Mouse (Mus musculus): Measurements from ENCODE around the gene Rfx2. TPM values are rescaled to one million over a fixed set of nuclear protein-coding genes. Genes with fewer than 3 reads are reported as not detected.
A peak's percentile ranks its signal among the peaks of the same experiment; 100 is the strongest.

Rfx2 gene
- polyA plus RNA-seq, 1 experiment from 2014 or later, result 5.0 TPM

GRCm38 (mm10) chr17:56805784-56806183 lies 25.0 kb downstream of the Rfx2 start:
- no peaks in the 10 kb centered on the region for H3K9me3 ChIP-seq (ENCODE audit: control insufficient read depth, low read length)
- WGBS, result 75% methylated on average over 1 of the region's 1 CpGs
- H3K4me1 ChIP-seq (ENCODE audit: control insufficient read depth in 2 of 2, insufficient read depth in 2 of 2, low read length in 2 of 2), result peaks cover 14 to 18% of the 10 kb centered on the region in 2 experiments
- ATAC-seq (ENCODE audit: insufficient number of reproducible peaks, insufficient read depth, low FRiP score, low read depth), result no peak
- no peak overlapping the region for H3K27ac ChIP-seq (replicated peaks in 1 of 2; ENCODE audit: control insufficient read depth in 1 of 2, insufficient read depth in 1 of 2, low read depth in 2 of 2, low read length in 2 of 2)
- no peak overlapping the region for H3K4me2 ChIP-seq (ENCODE audit: low read length)
- no peak overlapping the region for H3K9ac ChIP-seq (ENCODE audit: low read length)
- H3K36me3 ChIP-seq (ENCODE audit: control insufficient read depth, insufficient read depth, low read length), result peaks cover 10% of the 10 kb centered on the region; the same call in 1 of the 2 replicates
- no peak overlapping the region for H3K4me3 ChIP-seq (ENCODE audit: control insufficient read depth in 1 of 2, insufficient read depth in 1 of 2, low read depth in 1 of 2, low read length in 2 of 2)
- H3K27me3 ChIP-seq (ENCODE audit: control insufficient read depth, insufficient read depth, low read length), result no peaks in the 10 kb centered on the region

DNA sequence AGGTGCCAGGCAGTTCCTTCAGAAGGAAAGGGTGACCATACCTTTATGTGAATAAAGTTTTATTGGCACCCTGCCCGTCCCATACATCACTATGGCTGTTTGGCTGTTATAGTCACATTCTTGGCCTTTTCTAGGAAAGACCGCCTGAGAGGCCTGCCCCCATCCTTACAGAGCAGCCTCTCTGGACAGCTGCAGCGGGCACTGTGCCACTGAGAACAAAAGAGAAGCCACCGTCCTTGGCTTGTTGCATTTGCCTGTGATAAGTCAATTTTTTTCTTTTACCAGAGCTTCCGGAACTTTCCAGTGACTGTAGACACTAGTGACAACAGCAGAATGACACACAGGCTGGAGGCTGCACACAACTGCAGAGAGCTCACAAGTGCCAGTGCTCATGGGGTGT lies 25.9 kb downstream of the Rfx2 start:
- Histone ChIP-seq H3K36me3 (ENCODE audit: control insufficient read depth, insufficient read depth, low read length) (peaks cover 10% of the 10 kb centered on the region; the same call in 1 of the 2 replicates), H3K9me3 (ENCODE audit: control insufficient read depth, low read length) (no peaks in the 10 kb centered on the region), H3K9ac (ENCODE audit: low read length) (0 out of 2 replicates have a peak overlapping the region, but pooled peaks have one; percentile 8), H3K27me3 (ENCODE audit: control insufficient read depth, insufficient read depth, low read length) (no peaks in the 10 kb centered on the region), H3K4me2 (ENCODE audit: low read length) (no peak overlapping the region), H3K4me1 (ENCODE audit: control insufficient read depth in 2 of 2, insufficient read depth in 2 of 2, low read length in 2 of 2) (peaks cover 6 to 10% of the 10 kb centered on the region in 2 experiments), H3K27ac (replicated peaks in 1 of 2; ENCODE audit: control insufficient read depth in 1 of 2, insufficient read depth in 1 of 2, low read depth in 2 of 2, low read length in 2 of 2) (no peak overlapping the region), H3K4me3 (ENCODE audit: control insufficient read depth in 1 of 2, insufficient read depth in 1 of 2, low read depth in 1 of 2, low read length in 2 of 2) (no peak overlapping the region)
- no peak for ATAC-seq (ENCODE audit: insufficient number of reproducible peaks, insufficient read depth, low FRiP score, low read depth)
- 75% methylated on average over 5 of the region's 5 CpGs for WGBS

- 76% methylated on average over 8 of the region's 8 CpGs for WGBS
- no peak overlapping the region for H3K4me3 ChIP-seq (ENCODE audit: control insufficient read depth in 1 of 2, insufficient read depth in 1 of 2, low read depth in 1 of 2, low read length in 2 of 2)
- H3K27ac ChIP-seq (replicated peaks in 1 of 2; ENCODE audit: control insufficient read depth in 1 of 2, insufficient read depth in 1 of 2, low read depth in 2 of 2, low read length in 2 of 2), result no peak overlapping the region
- no peaks in the 10 kb centered on the region for H3K27me3 ChIP-seq (ENCODE audit: control insufficient read depth, insufficient read depth, low read length)
- no peak for ATAC-seq (ENCODE audit: insufficient number of reproducible peaks, insufficient read depth, low FRiP score, low read depth)
- no peaks in the 10 kb centered on the region for H3K4me1 ChIP-seq (ENCODE audit: control insufficient read depth in 2 of 2, insufficient read depth in 2 of 2, low read length in 2 of 2)
- H3K4me2 ChIP-seq (ENCODE audit: low read length), result no peak overlapping the region
- no peaks in the 10 kb centered on the region for H3K9me3 ChIP-seq (ENCODE audit: control insufficient read depth, low read length)
- H3K36me3 ChIP-seq (ENCODE audit: control insufficient read depth, insufficient read depth, low read length), result peaks cover 10% of the 10 kb centered on the region; the same call in 1 of the 2 replicates
- H3K9ac ChIP-seq (ENCODE audit: low read length), result no peak overlapping the region
These were observed 28.7 kb downstream of the Rfx2 start for GRCm38 (mm10) chr17:56802065-56802464.

- Histone ChIP-seq H3K4me3 (ENCODE audit: control insufficient read depth in 1 of 2, insufficient read depth in 1 of 2, low read depth in 1 of 2, low read length in 2 of 2) (no peak overlapping the region), H3K4me2 (ENCODE audit: low read length) (no peak overlapping the region), H3K4me1 (ENCODE audit: control insufficient read depth in 2 of 2, insufficient read depth in 2 of 2, low read length in 2 of 2) (no peaks in the 10 kb centered on the region), H3K36me3 (ENCODE audit: control insufficient read depth, insufficient read depth, low read length) (peaks cover 10% of the 10 kb centered on the region; the same call in 1 of the 2 replicates), H3K9me3 (ENCODE audit: control insufficient read depth, low read length) (no peaks in the 10 kb centered on the region), H3K27me3 (ENCODE audit: control insufficient read depth, insufficient read depth, low read length) (no peaks in the 10 kb centered on the region), H3K27ac (replicated peaks in 1 of 2; ENCODE audit: control insufficient read depth in 1 of 2, insufficient read depth in 1 of 2, low read depth in 2 of 2, low read length in 2 of 2) (no peak overlapping the region), H3K9ac (ENCODE audit: low read length) (no peak overlapping the region)
- 65% methylated on average over 3 of the region's 3 CpGs for WGBS
- ATAC-seq (ENCODE audit: insufficient number of reproducible peaks, insufficient read depth, low FRiP score, low read depth), result no peak
These were observed 31.5 kb downstream of the Rfx2 start for GRCm38 (mm10) chr17:56799276-56799675.

DNA sequence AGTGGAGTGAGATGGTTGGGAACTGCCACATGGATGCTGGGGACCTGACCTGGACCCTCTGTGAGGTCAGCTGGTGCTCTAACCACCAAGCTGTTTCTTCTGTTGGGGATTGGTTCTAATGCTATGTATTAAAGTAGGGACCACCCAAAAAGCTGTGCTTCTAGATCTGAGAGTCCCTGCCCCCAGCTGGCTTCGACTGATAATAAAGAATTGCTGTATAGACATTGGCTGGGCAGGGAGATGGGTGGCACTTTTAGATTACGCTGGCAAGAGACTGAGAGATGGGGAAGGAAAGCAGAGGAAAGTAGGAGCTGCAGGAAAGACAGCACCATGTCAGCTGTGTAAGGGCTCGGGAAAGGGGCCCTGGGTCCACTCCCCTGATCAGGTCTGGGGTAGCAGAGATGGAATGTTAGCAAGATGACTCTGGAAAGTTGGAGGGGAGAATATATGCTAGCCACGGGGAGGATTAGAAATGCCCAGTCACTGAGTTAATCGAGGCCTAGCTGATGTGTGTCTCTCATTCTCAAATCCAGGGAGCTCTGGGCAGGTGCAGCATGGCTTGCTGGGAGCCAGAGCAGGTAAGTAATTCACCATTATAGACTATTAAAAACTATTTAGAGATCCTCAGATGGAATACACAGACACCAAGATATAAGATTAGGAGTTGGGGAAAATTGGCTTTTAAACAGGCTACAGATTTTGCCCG lies 37.0 kb downstream of the Rfx2 start:
- WGBS, result 72% methylated on average over 6 of the region's 6 CpGs
- Histone ChIP-seq H3K4me2 (ENCODE audit: low read length) (no peak overlapping the region), H3K4me1 (ENCODE audit: control insufficient read depth in 2 of 2, insufficient read depth in 2 of 2, low read length in 2 of 2) (peaks cover 0 to 8% of the 10 kb centered on the region in 2 experiments; a peak in 1 of 4 replicates), H3K9ac (ENCODE audit: low read length) (no peak overlapping the region), H3K4me3 (ENCODE audit: control insufficient read depth in 1 of 2, insufficient read depth in 1 of 2, low read depth in 1 of 2, low read length in 2 of 2) (no peak overlapping the region), H3K36me3 (ENCODE audit: control insufficient read depth, insufficient read depth, low read length) (no peaks in the 10 kb centered on the region), H3K9me3 (ENCODE audit: control insufficient read depth, low read length) (no peaks in the 10 kb centered on the region), H3K27ac (replicated peaks in 1 of 2; ENCODE audit: control insufficient read depth in 1 of 2, insufficient read depth in 1 of 2, low read depth in 2 of 2, low read length in 2 of 2) (no peak overlapping the region), H3K27me3 (ENCODE audit: control insufficient read depth, insufficient read depth, low read length) (no peaks in the 10 kb centered on the region)
- ATAC-seq (ENCODE audit: insufficient number of reproducible peaks, insufficient read depth, low FRiP score, low read depth), result no peak

DNA sequence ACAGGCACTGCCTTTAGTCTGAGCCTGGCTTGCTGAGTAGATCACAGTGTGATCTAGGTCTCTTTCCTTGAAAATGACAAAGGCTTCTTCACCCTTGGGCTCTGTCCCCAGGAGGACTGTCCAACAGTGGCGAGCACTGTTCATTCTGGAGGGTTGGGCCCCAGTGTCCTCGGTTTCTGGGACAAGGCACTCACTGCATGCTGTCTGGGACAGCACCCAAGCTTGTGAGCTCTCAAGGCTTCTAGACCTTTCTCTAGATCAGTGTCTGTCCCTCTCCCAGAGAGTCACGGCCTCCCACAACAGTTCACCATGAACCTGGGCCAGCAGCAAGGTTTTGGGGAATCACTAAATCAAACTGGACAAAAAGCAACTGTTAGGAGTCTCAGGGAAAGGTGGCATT lies 38.2 kb downstream of the Rfx2 start:
- Histone ChIP-seq H3K4me3 (ENCODE audit: control insufficient read depth in 1 of 2, insufficient read depth in 1 of 2, low read depth in 1 of 2, low read length in 2 of 2) (no peak overlapping the region), H3K9ac (ENCODE audit: low read length) (no peak overlapping the region), H3K27me3 (ENCODE audit: control insufficient read depth, insufficient read depth, low read length) (no peaks in the 10 kb centered on the region), H3K27ac (replicated peaks in 1 of 2; ENCODE audit: control insufficient read depth in 1 of 2, insufficient read depth in 1 of 2, low read depth in 2 of 2, low read length in 2 of 2) (no peak overlapping the region), H3K9me3 (ENCODE audit: control insufficient read depth, low read length) (no peaks in the 10 kb centered on the region), H3K4me1 (ENCODE audit: control insufficient read depth in 2 of 2, insufficient read depth in 2 of 2, low read length in 2 of 2) (peaks cover 0 to 12% of the 10 kb centered on the region in 2 experiments; a peak in 1 of 4 replicates), H3K4me2 (ENCODE audit: low read length) (no peak overlapping the region), H3K36me3 (ENCODE audit: control insufficient read depth, insufficient read depth, low read length) (no peaks in the 10 kb centered on the region)
- WGBS, result 83% methylated on average over 3 of the region's 3 CpGs
- ATAC-seq (ENCODE audit: insufficient number of reproducible peaks, insufficient read depth, low FRiP score, low read depth), result no peak

- Histone ChIP-seq H3K36me3 (ENCODE audit: control insufficient read depth, insufficient read depth, low read length) (0 out of 2 replicates have a peak, but pooled peaks cover 4% of the 10 kb centered on the region), H3K9ac (ENCODE audit: low read length) (no peak overlapping the region), H3K4me1 (ENCODE audit: control insufficient read depth in 2 of 2, insufficient read depth in 2 of 2, low read length in 2 of 2) (peaks cover 0 to 12% of the 10 kb centered on the region in 2 experiments; a peak in 1 of 4 replicates), H3K27me3 (ENCODE audit: control insufficient read depth, insufficient read depth, low read length) (no peaks in the 10 kb centered on the region), H3K4me2 (ENCODE audit: low read length) (no peak overlapping the region), H3K9me3 (ENCODE audit: control insufficient read depth, low read length) (no peaks in the 10 kb centered on the region), H3K4me3 (ENCODE audit: control insufficient read depth in 1 of 2, insufficient read depth in 1 of 2, low read depth in 1 of 2, low read length in 2 of 2) (no peak overlapping the region), H3K27ac (replicated peaks in 1 of 2; ENCODE audit: control insufficient read depth in 1 of 2, insufficient read depth in 1 of 2, low read depth in 2 of 2, low read length in 2 of 2) (no peak overlapping the region)
- no peak for ATAC-seq (ENCODE audit: insufficient number of reproducible peaks, insufficient read depth, low FRiP score, low read depth)
- 58% methylated on average over 6 of the region's 6 CpGs for WGBS
These were observed 41.5 kb downstream of the Rfx2 start for GRCm38 (mm10) chr17:56789286-56789685.

All from heart, embryonic 14.5 days (tissue).